Mouse (Mus musculus) forebrain, embryonic 15.5 days (tissue): ENCODE data around the gene Ap1g1. TPM values are rescaled to one million over a fixed set of nuclear protein-coding genes. Genes with fewer than 3 reads are reported as not detected.

Experiments used
- ATAC-seq: fragments of 200-750 bp; cut with Nextera tagmentation; replicated peaks from 2 replicates; pipeline ENCODE4 v1.8.0; 2017; ENCODE audit warnings: mild to moderate bottlenecking, moderate TSS enrichment, moderate library complexity
- H3K27ac ChIP-seq: fragments of 300-500 bp; sonication (generic); replicated peaks from 2 replicates; pipeline ENCODE4 v1.5.1; 2015; ENCODE audit warnings: mild to moderate bottlenecking, inconsistent platforms
- H3K27me3 ChIP-seq: fragments of 300-500 bp; sonication (generic); 2 replicates; pipeline ENCODE4 v1.6.1; 2015; ENCODE audit warnings: inconsistent platforms
- H3K36me3 ChIP-seq: fragments of 300-500 bp; sonication (generic); 2 replicates; pipeline ENCODE4 v1.6.1; 2015; ENCODE audit warnings: mild to moderate bottlenecking, inconsistent platforms
- H3K4me1 ChIP-seq: fragments of 300-500 bp; sonication (generic); 2 replicates; pipeline ENCODE4 v1.6.1; 2015; ENCODE audit warnings: inconsistent platforms
- H3K4me2 ChIP-seq: fragments of 300-500 bp; sonication (generic); replicated peaks from 2 replicates; pipeline ENCODE4 v1.6.1; 2015; ENCODE audit warnings: mild to moderate bottlenecking, inconsistent platforms
- H3K4me3 ChIP-seq: fragments of 300-500 bp; sonication (generic); 2 replicates; pipeline ENCODE4 v1.5.1; 2015; ENCODE audit warnings: mild to moderate bottlenecking, inconsistent platforms
- H3K9ac ChIP-seq: fragments of 300-500 bp; sonication (generic); replicated peaks from 2 replicates; pipeline ENCODE4 v1.6.1; 2015; ENCODE audit warnings: mild to moderate bottlenecking, inconsistent platforms
- H3K9me3 ChIP-seq: fragments of 300-500 bp; sonication (generic); 2 replicates; pipeline ENCODE4 v1.6.1; 2016; ENCODE audit warnings: inconsistent platforms
- WGBS: fragments of 180-500 bp; shearing (Covaris S2); methylation state at CpG from one replicate; pipeline ENCODE4 v1.1.7; 2015; ENCODE audit warnings: mixed read lengths; 5-methylcytosine and 5-hydroxymethylcytosine counted together
- polyA plus RNA-seq: library from polyadenylated mRNA; unstranded; fragments of >200 nt; fragmentation: Nextera tagmentation; extraction: Ambion mirVana; gene quantifications from 2 replicates; pipeline ENCODE4 v1.2.1, GENCODE M21; 2015

Ap1g1 gene
- polyA plus RNA-seq, 1 experiment from 2014 or later = 51.8 TPM

- no peak overlapping the region for H3K4me2 ChIP-seq
- no peaks in the 10 kb centered on the region for H3K27me3 ChIP-seq
- H3K9me3 ChIP-seq = no peaks in the 10 kb centered on the region
- H3K4me1 ChIP-seq = no peaks in the 10 kb centered on the region
- no peak overlapping the region for H3K27ac ChIP-seq
- H3K9ac ChIP-seq = no peak overlapping the region
- 95% methylated on average over 2 of the region's 2 CpGs for WGBS
- no peak for ATAC-seq
- no peak overlapping the region for H3K4me3 ChIP-seq
- peaks cover 28% of the 10 kb centered on the region for H3K36me3 ChIP-seq
These were observed 61.5 kb downstream of the Ap1g1 start for GRCm38 (mm10) chr8:109839822-109840221.

GRCm38 (mm10) chr8:109842468-109842867 lies 64.1 kb downstream of the Ap1g1 start:
- Histone ChIP-seq H3K4me2 (no peak overlapping the region), H3K27me3 (no peaks in the 10 kb centered on the region), H3K4me3 (no peak overlapping the region), H3K9me3 (no peaks in the 10 kb centered on the region), H3K36me3 (peaks cover 35% of the 10 kb centered on the region), H3K9ac (no peak overlapping the region), H3K4me1 (no peaks in the 10 kb centered on the region), H3K27ac (no peak overlapping the region)
- 86% methylated on average over 1 of the region's 1 CpGs for WGBS
- no peak for ATAC-seq

DNA sequence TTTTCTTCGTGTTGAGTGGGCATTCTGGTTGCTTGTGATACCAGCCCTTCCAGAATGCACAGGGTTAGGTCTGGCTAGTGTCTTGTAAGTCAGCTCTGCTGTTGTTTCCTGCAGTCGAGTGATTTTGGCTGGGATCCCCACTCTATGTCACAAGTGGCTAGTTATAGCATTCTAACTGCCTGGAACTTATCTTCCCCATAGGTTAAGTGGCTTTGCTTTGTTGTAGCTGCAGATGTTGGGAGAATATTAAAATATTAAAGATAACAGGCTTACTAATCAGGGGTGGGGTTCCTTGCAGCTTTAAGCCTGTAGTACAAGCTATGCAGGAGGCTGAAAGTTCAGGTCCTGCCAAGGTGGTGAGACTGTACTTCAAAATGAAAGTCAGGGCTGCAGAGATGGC lies 69.5 kb downstream of the Ap1g1 start:
- no peak overlapping the region for H3K4me2 ChIP-seq
- H3K27ac ChIP-seq = no peak overlapping the region
- WGBS = 94% methylated on average over 2 of the region's 2 CpGs
- no peaks in the 10 kb centered on the region for H3K4me1 ChIP-seq
- no peak for ATAC-seq
- no peak overlapping the region for H3K4me3 ChIP-seq
- peaks cover 59% of the 10 kb centered on the region for H3K36me3 ChIP-seq
- H3K9me3 ChIP-seq = no peaks in the 10 kb centered on the region
- H3K27me3 ChIP-seq = no peaks in the 10 kb centered on the region
- H3K9ac ChIP-seq = no peak overlapping the region

DNA sequence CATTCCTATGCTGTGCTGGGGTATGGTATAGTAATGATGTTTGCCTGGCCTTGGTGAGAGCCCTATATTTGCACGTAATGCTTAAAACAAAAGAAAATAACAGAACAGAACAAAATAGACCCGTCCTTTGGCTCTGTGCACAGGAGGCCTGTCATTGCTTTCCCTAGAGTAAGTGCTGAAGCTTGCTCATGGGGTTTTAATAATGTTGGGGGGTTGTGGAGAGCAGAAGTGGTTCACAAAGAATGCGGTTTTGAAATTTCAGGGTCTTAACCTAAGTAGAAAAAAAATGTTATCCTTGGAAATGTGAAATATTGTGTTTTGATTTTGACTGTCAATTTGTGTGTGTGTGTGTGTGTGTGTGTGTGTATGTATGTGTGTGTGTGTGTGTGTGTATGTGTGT lies 70.6 kb downstream of the Ap1g1 start:
- no peak overlapping the region for H3K4me2 ChIP-seq
- no peaks in the 10 kb centered on the region for H3K4me1 ChIP-seq
- ATAC-seq = no peak
- WGBS = 85% methylated on average over 3 of the region's 3 CpGs
- no peak overlapping the region for H3K4me3 ChIP-seq
- no peak overlapping the region for H3K9ac ChIP-seq
- no peak overlapping the region for H3K27ac ChIP-seq
- H3K27me3 ChIP-seq = no peaks in the 10 kb centered on the region
- H3K9me3 ChIP-seq = no peaks in the 10 kb centered on the region
- H3K36me3 ChIP-seq = peaks cover 56% of the 10 kb centered on the region

- H3K4me1 ChIP-seq = no peaks in the 10 kb centered on the region
- H3K9me3 ChIP-seq = no peaks in the 10 kb centered on the region
- H3K4me2 ChIP-seq = no peak overlapping the region
- peaks cover 64% of the 10 kb centered on the region for H3K36me3 ChIP-seq
- H3K27me3 ChIP-seq = no peaks in the 10 kb centered on the region
- no peak overlapping the region for H3K9ac ChIP-seq
- no peak overlapping the region for H3K4me3 ChIP-seq
- H3K27ac ChIP-seq = no peak overlapping the region
- no peak for ATAC-seq
- 40% methylated on average over 6 of the region's 6 CpGs for WGBS
These were observed 75.1 kb downstream of the Ap1g1 start for GRCm38 (mm10) chr8:109853423-109853822.

- 94% methylated on average over 4 of the region's 4 CpGs for WGBS
- Histone ChIP-seq H3K36me3 (peaks cover 64% of the 10 kb centered on the region), H3K4me2 (no peak overlapping the region), H3K27ac (no peak overlapping the region), H3K27me3 (no peaks in the 10 kb centered on the region), H3K4me1 (no peaks in the 10 kb centered on the region), H3K9ac (no peak overlapping the region), H3K9me3 (no peaks in the 10 kb centered on the region), H3K4me3 (no peak overlapping the region)
- no peak for ATAC-seq
These were observed 76.2 kb downstream of the Ap1g1 start for GRCm38 (mm10) chr8:109854522-109854921.

GRCm38 (mm10) chr8:109855451-109855850 lies 77.1 kb downstream of the Ap1g1 start:
- H3K4me2 ChIP-seq = no peak overlapping the region
- no peaks in the 10 kb centered on the region for H3K4me1 ChIP-seq
- no peak overlapping the region for H3K4me3 ChIP-seq
- ATAC-seq = no peak
- no peaks in the 10 kb centered on the region for H3K9me3 ChIP-seq
- H3K36me3 ChIP-seq = peaks cover 64% of the 10 kb centered on the region
- H3K27ac ChIP-seq = no peak overlapping the region
- WGBS = 97% methylated on average over 6 of the region's 6 CpGs
- H3K9ac ChIP-seq = no peak overlapping the region
- H3K27me3 ChIP-seq = no peaks in the 10 kb centered on the region

GRCm38 (mm10) chr8:109863398-109863797 lies 85.0 kb downstream of the Ap1g1 start:
- Histone ChIP-seq H3K4me2 (no peak overlapping the region), H3K27ac (no peak overlapping the region), H3K4me3 (no peak overlapping the region), H3K36me3 (peaks cover 40% of the 10 kb centered on the region), H3K27me3 (no peaks in the 10 kb centered on the region), H3K4me1 (peaks cover 5% of the 10 kb centered on the region), H3K9me3 (no peaks in the 10 kb centered on the region), H3K9ac (no peak overlapping the region)
- 84% methylated on average over 2 of the region's 2 CpGs for WGBS
- no peak for ATAC-seq

GRCm38 (mm10) chr8:109864798-109865197 lies 86.4 kb downstream of the Ap1g1 start:
- Histone ChIP-seq H3K4me3 (no peak overlapping the region), H3K9ac (no peak overlapping the region), H3K27me3 (no peaks in the 10 kb centered on the region), H3K9me3 (no peaks in the 10 kb centered on the region), H3K36me3 (peaks cover 33% of the 10 kb centered on the region), H3K4me1 (peaks cover 11% of the 10 kb centered on the region), H3K4me2 (no peak overlapping the region), H3K27ac (no peak overlapping the region)
- 94% methylated on average over 2 of the region's 2 CpGs for WGBS
- no peak for ATAC-seq

DNA sequence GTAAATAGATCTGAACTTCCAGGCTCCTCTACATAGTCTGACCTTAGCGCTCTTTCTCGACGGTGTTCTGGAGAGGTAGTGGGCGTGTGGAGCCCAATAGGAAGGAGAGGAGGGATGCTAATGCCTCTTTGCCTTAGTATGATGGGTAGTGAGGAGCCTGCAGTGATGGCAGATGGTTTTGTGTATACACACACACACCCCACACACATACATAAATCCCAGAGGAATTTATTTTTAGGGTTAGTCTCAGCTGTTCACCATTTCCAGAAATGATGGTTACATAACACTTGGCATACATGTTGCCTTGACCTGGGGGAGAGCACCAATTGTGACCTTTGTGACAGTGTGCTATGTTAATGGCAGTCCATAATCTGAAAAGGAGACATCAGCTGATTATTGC lies 87.2 kb downstream of the Ap1g1 start:
- H3K36me3 ChIP-seq = peaks cover 26% of the 10 kb centered on the region
- peaks cover 18% of the 10 kb centered on the region for H3K4me1 ChIP-seq
- ATAC-seq = no peak
- 81% methylated on average over 4 of the region's 4 CpGs for WGBS
- H3K27ac ChIP-seq = no peak overlapping the region
- H3K4me2 ChIP-seq = no peak overlapping the region
- no peak overlapping the region for H3K4me3 ChIP-seq
- H3K27me3 ChIP-seq = no peaks in the 10 kb centered on the region
- H3K9ac ChIP-seq = no peak overlapping the region
- H3K9me3 ChIP-seq = no peaks in the 10 kb centered on the region

- ATAC-seq = no peak
- Histone ChIP-seq H3K4me3 (no peak overlapping the region), H3K4me2 (no peak overlapping the region), H3K4me1 (peaks cover 18% of the 10 kb centered on the region), H3K9me3 (no peaks in the 10 kb centered on the region), H3K27ac (no peak overlapping the region), H3K9ac (no peak overlapping the region), H3K27me3 (no peaks in the 10 kb centered on the region), H3K36me3 (peaks cover 17% of the 10 kb centered on the region)
- 92% methylated on average over 5 of the region's 5 CpGs for WGBS
These were observed 88.3 kb downstream of the Ap1g1 start for GRCm38 (mm10) chr8:109866690-109867089.

GRCm38 (mm10) chr8:109868003-109868679 lies 89.8 kb downstream of the Ap1g1 start, which contains the start of gene Phlpp2:
Phlpp2 (plus strand) TSS chr8:109868542.
- Histone ChIP-seq H3K27ac (peak within 1 kb of the TSS; percentile 92), H3K9me3 (no peaks in the 10 kb centered on the region), H3K27me3 (no peaks in the 10 kb centered on the region), H3K36me3 (0 out of 2 replicates have a peak, but pooled peaks cover 2% of the 10 kb centered on the region), H3K4me1 (peaks cover 18% of the 10 kb centered on the region), H3K4me3 (peak within 1 kb of the TSS; percentile 99), H3K9ac (peak within 1 kb of the TSS; percentile 96), H3K4me2 (peak within 1 kb of the TSS; percentile 85)
- WGBS = 1% methylated on average over 42 of the region's 42 CpGs
- ATAC-seq = peak; percentile 98
